In the genomic region with DNA sequence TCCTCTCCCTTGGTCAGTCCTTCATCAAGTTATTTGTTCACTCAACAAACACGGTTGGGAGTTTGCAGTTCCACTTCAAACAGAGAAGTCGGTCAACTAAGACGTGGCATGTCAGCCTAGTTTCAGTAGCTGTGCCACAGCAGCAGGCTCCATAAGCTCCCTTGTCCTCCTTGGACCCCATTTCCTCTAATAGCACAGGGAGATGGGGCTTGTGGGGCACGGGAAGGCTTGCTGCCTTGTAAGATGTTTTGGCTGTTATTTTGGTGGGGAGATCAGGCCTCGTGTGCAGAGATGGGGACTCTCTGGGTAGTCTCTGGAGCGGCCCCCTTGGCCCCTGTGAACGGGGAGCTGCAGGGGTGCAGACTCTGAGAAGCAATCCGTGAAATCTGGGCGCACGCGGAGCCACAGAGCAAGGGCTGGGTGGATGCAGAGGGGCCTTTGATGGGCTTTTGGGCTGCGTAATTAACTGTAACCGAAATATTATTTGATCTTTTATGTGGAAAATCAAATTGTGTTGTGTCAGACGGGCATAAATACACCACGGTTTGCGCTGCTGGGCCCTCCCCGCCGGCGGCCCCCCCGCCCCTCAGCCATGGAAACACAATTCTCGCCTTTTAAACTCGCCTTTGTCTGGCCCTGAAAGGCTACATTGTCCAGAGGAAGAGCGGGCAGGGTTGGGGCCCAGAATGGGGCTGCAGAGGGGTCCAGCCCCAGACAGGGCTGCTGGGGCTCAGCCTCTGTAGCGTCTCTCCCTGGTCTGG, we compare ENCODE assay signal across 9 mouse cellular contexts.
DNase-seq lines count a peak whose midpoint lies in the region; ATAC-seq and TF ChIP-seq lines count a peak whose summit lies in the region.
"Had no signal": no experiment of that assay in that cellular context is flagged by ENCODE, and none has a peak within 500 bp of the region (broad histone marks: within the 10 kb centered on the region; RNA-seq: fewer than 3 reads in every experiment).

No protein-coding gene starts in this region.

- ATAC-seq in forebrain, embryonic 11.5 days (replicated peaks; ENCODE audit: low FRiP score) = peak; percentile 97
- peak; percentile 75 for ATAC-seq in limb, embryonic 14.5 days (ENCODE audit: low FRiP score, low read depth)
- ATAC-seq in stomach, postnatal 0 days (ENCODE audit: low FRiP score, low TSS enrichment) = peak; percentile 38; the same call in 1 of the 2 replicates
- no peak for ATAC-seq in megakaryocyte progenitor cell, adult 5-6 weeks (replicated peaks; ENCODE audit: poor library complexity)

- 4% methylated on average over 24 of the region's 24 CpGs for WGBS in forebrain, embryonic 11.5 days
- 25% methylated on average over 24 of the region's 24 CpGs for WGBS in limb, embryonic 14.5 days
- WGBS in stomach, postnatal 0 days = 26% methylated on average over 24 of the region's 24 CpGs

- TF ChIP-seq EP300 in stomach, postnatal 0 days (optimal IDR thresholded peaks at IDR 0.05) = no peak

- H3K4me2 ChIP-seq in forebrain, embryonic 11.5 days (ENCODE audit: low read depth, low read length, severe bottlenecking) = peak overlapping the region; percentile 32
- peak overlapping the region; percentile 31 for H3K4me2 ChIP-seq in limb, embryonic 14.5 days (replicated peaks; ENCODE audit: low read depth, low read length, severe bottlenecking)
- no peak overlapping the region for H3K4me2 ChIP-seq in stomach, postnatal 0 days (replicated peaks; ENCODE audit: low read depth)

- H3K27ac ChIP-seq in forebrain, embryonic 11.5 days (ENCODE audit: low read depth, low read length) = peak overlapping the region; percentile 91
- peak overlapping the region; percentile 70 for H3K27ac ChIP-seq in limb, embryonic 14.5 days (replicated peaks; ENCODE audit: low read depth, low read length)
- H3K27ac ChIP-seq in stomach, postnatal 0 days (replicated peaks) = no peak overlapping the region
- H3K27ac ChIP-seq: macrophage had no signal

- H3K4me1 ChIP-seq in forebrain, embryonic 11.5 days (replicated peaks; ENCODE audit: control insufficient read depth, insufficient read depth, low read length) = peaks cover 26% of the 10 kb centered on the region
- H3K4me1 ChIP-seq in limb, embryonic 14.5 days (ENCODE audit: control insufficient read depth, insufficient read depth, low read length) = peaks cover 24% of the 10 kb centered on the region
- H3K4me1 ChIP-seq in stomach, postnatal 0 days (replicated peaks; ENCODE audit: control insufficient read depth, insufficient read depth) = peaks cover 3% of the 10 kb centered on the region

- H3K36me3 ChIP-seq in forebrain, embryonic 11.5 days (ENCODE audit: control insufficient read depth, insufficient read depth, low read length) = no peaks in the 10 kb centered on the region
- H3K36me3 ChIP-seq in limb, embryonic 14.5 days (ENCODE audit: control insufficient read depth, insufficient read depth, low read length) = no peaks in the 10 kb centered on the region
- no peaks in the 10 kb centered on the region for H3K36me3 ChIP-seq in stomach, postnatal 0 days (ENCODE audit: control insufficient read depth, insufficient read depth, low read length)

- no peak for TF ChIP-seq CTCF in stomach, postnatal 0 days (IDR thresholded peaks at IDR 0.05; ENCODE audit: low read depth)

- no peak overlapping the region for H3K4me3 ChIP-seq in forebrain, embryonic 11.5 days (ENCODE audit: low read depth, low read length)
- H3K4me3 ChIP-seq in limb, embryonic 14.5 days (replicated peaks; ENCODE audit: low read length) = no peak overlapping the region
- H3K4me3 ChIP-seq in stomach, postnatal 0 days (ENCODE audit: low read depth, low read length) = no peak overlapping the region

- peak; percentile 32 for DNase-seq in layer of hippocampus, adult 9-11 months
- no peak for DNase-seq in layer of hippocampus, postnatal 36 days
- peak; percentile 88 for DNase-seq in forebrain, embryonic 11.5 days (ENCODE audit: low spot score)
- DNase-seq in limb, embryonic 14.5 days (ENCODE audit: low spot score) = no peak
- no peak for DNase-seq in stomach, postnatal 0 days (ENCODE audit: low spot score)
- DNase-seq in frontal cortex, postnatal 25 days (ENCODE audit: low spot score in 2 of 2) = no peak
- DNase-seq: kidney, adult 8-10 months had no signal

- H3K9ac ChIP-seq in forebrain, embryonic 11.5 days (ENCODE audit: low read length) = peak overlapping the region; percentile 51
- no peak overlapping the region for H3K9ac ChIP-seq in limb, embryonic 14.5 days (ENCODE audit: low read depth, low read length, severe bottlenecking)
- no peak overlapping the region for H3K9ac ChIP-seq in stomach, postnatal 0 days (ENCODE audit: low read length)

- no peak for TF ChIP-seq POLR2A in limb, embryonic 14.5 days (IDR thresholded peaks at IDR 0.05; ENCODE audit: borderline replicate concordance, extremely low read depth, insufficient read depth, insufficient read length)

- H3K27me3 ChIP-seq in forebrain, embryonic 11.5 days (ENCODE audit: control insufficient read depth, insufficient read depth, low read length) = no peaks in the 10 kb centered on the region
- H3K27me3 ChIP-seq in limb, embryonic 14.5 days (ENCODE audit: control insufficient read depth, insufficient read depth, low read length) = no peaks in the 10 kb centered on the region
- no peaks in the 10 kb centered on the region for H3K27me3 ChIP-seq in stomach, postnatal 0 days (ENCODE audit: control insufficient read depth, insufficient read depth, low read length)

- H3K9me3 ChIP-seq in forebrain, embryonic 11.5 days (ENCODE audit: control insufficient read depth, low read length) = no peaks in the 10 kb centered on the region
- no peaks in the 10 kb centered on the region for H3K9me3 ChIP-seq in limb, embryonic 14.5 days (ENCODE audit: control insufficient read depth, low read length)
- H3K9me3 ChIP-seq in stomach, postnatal 0 days (ENCODE audit: control insufficient read depth, low read length) = no peaks in the 10 kb centered on the region

Comparison
In these comparisons a context has a peak if more than half of its experiments do, and no peak if none do; other contexts are left out.
1. DNase-seq: peak in layer of hippocampus, adult 9-11 months (single experiment) and forebrain, embryonic 11.5 days (single experiment); none in layer of hippocampus, postnatal 36 days (0 of 2), limb, embryonic 14.5 days (single experiment), stomach, postnatal 0 days (single experiment) and frontal cortex, postnatal 25 days (0 of 2).